Comparison of ENCODE assay signal across 7 mouse cellular contexts in genomic region chr7:80402651-80403321, GRCm38 (mm10). TPM values are rescaled to one million over a fixed set of nuclear protein-coding genes. Genes with fewer than 3 reads are reported as not detected.
DNase-seq lines count a peak whose midpoint lies in the region; ATAC-seq and TF ChIP-seq lines count a peak whose summit lies in the region.

No protein-coding gene starts in this region.

- TF ChIP-seq POLR2A in brain, embryonic 14.5 days (IDR thresholded peaks at IDR 0.05; ENCODE audit: borderline replicate concordance, extremely low read depth, insufficient read depth, insufficient read length, poor library complexity, severe bottlenecking) = no peak; the same call in none of the 2 replicates

- ATAC-seq in forebrain, embryonic 12.5 days (ENCODE audit: low FRiP score) = peak; percentile 76
- ATAC-seq in limb, embryonic 12.5 days (ENCODE audit: insufficient number of reproducible peaks, insufficient read depth, low FRiP score, low TSS enrichment, low read depth) = peak; percentile 34; the same call in 1 of the 2 replicates
- ATAC-seq in midbrain, embryonic 12.5 days (ENCODE audit: low FRiP score, low read depth) = peak; percentile 81

- peak overlapping the region; percentile 95 for H3K9ac ChIP-seq in forebrain, embryonic 12.5 days
- H3K9ac ChIP-seq in limb, embryonic 12.5 days (replicated peaks) = peak overlapping the region; percentile 92
- H3K9ac ChIP-seq in midbrain, embryonic 12.5 days (replicated peaks) = peak overlapping the region; percentile 96

- peaks cover 28% of the 10 kb centered on the region for H3K4me1 ChIP-seq in forebrain, embryonic 12.5 days
- H3K4me1 ChIP-seq in limb, embryonic 12.5 days (replicated peaks) = peaks cover 35% of the 10 kb centered on the region
- peaks cover 20% of the 10 kb centered on the region for H3K4me1 ChIP-seq in midbrain, embryonic 12.5 days

- H3K36me3 ChIP-seq in forebrain, embryonic 12.5 days (replicated peaks) = peaks cover 2% of the 10 kb centered on the region; the same call in 1 of the 2 replicates
- peaks cover 10% of the 10 kb centered on the region for H3K36me3 ChIP-seq in limb, embryonic 12.5 days
- H3K36me3 ChIP-seq in midbrain, embryonic 12.5 days = no peaks in the 10 kb centered on the region

- H3K9me3 ChIP-seq in forebrain, embryonic 12.5 days = no peaks in the 10 kb centered on the region
- no peaks in the 10 kb centered on the region for H3K9me3 ChIP-seq in limb, embryonic 12.5 days
- H3K9me3 ChIP-seq in midbrain, embryonic 12.5 days = no peaks in the 10 kb centered on the region

- H3K27me3 ChIP-seq in forebrain, embryonic 12.5 days = peaks cover 25% of the 10 kb centered on the region
- H3K27me3 ChIP-seq in limb, embryonic 12.5 days = peaks cover 17% of the 10 kb centered on the region
- H3K27me3 ChIP-seq in midbrain, embryonic 12.5 days = peaks cover 25% of the 10 kb centered on the region

- peak overlapping the region; percentile 97 for H3K4me2 ChIP-seq in forebrain, embryonic 12.5 days
- peak overlapping the region; percentile 91 for H3K4me2 ChIP-seq in limb, embryonic 12.5 days
- peak overlapping the region; percentile 97 for H3K4me2 ChIP-seq in midbrain, embryonic 12.5 days (replicated peaks)

- 1% methylated on average over 39 of the region's 92 CpGs for WGBS in forebrain, embryonic 12.5 days
- WGBS in limb, embryonic 12.5 days = under 1% methylated on average over 59 of the region's 92 CpGs
- WGBS in midbrain, embryonic 12.5 days = under 1% methylated on average over 45 of the region's 92 CpGs

- H3K4me3 ChIP-seq in forebrain, embryonic 12.5 days (replicated peaks) = peak overlapping the region; percentile 93
- H3K4me3 ChIP-seq in limb, embryonic 12.5 days (replicated peaks) = peak overlapping the region; percentile 95
- peak overlapping the region; percentile 97 for H3K4me3 ChIP-seq in midbrain, embryonic 12.5 days

- no peak for TF ChIP-seq CTCF in brain, embryonic 14.5 days (IDR thresholded peaks at IDR 0.05; ENCODE audit: borderline replicate concordance, extremely low read depth, insufficient read depth, insufficient read length)

- DNase-seq in Muller cell, postnatal 12 days (ENCODE audit: inconsistent ontology term) = peak; percentile 85
- peak; percentile 67 for DNase-seq in brain, embryonic 14.5 days (ENCODE audit: low read depth)
- peak; percentile 76 for DNase-seq in heart, postnatal 4 days
- peak; percentile 57 to 73 for DNase-seq in spleen, adult 18-20 months

- peak overlapping the region; percentile 77 for H3K27ac ChIP-seq in forebrain, embryonic 12.5 days
- peak overlapping the region; percentile 89 for H3K27ac ChIP-seq in limb, embryonic 12.5 days
- peak overlapping the region; percentile 68 for H3K27ac ChIP-seq in midbrain, embryonic 12.5 days (replicated peaks)

RNA-seq across cellular contexts. Expression of gene Furin, which starts 2.5 kb away (rescaled TPM):
- polyA plus RNA-seq in brain, embryonic 14.5 days (2012; rRNA removed) = 13.3 and 22.8 TPM in 2 replicates
- 3.3 and 4.3 TPM in 2 replicates for polyA plus RNA-seq in forebrain, embryonic 12.5 days (2016; fragmentation: Nextera tagmentation; extraction: Ambion mirVana)
- 100 to 1,000 TPM; 104 to 113 TPM for total RNA-seq in heart, postnatal 4 days (2021)
- 10.7 and 13.2 TPM in 2 replicates for polyA plus RNA-seq in limb, embryonic 12.5 days (2016; fragmentation: Nextera tagmentation; extraction: Ambion mirVana)
- 4.0 and 5.6 TPM in 2 replicates for polyA plus RNA-seq in midbrain, embryonic 12.5 days (2016; fragmentation: Nextera tagmentation; extraction: Ambion mirVana)

RNA-seq across cellular contexts. Expression of gene Fes, which starts 15.0 kb away (rescaled TPM):
- 7.1 and 8.0 TPM in 2 replicates for polyA plus RNA-seq in brain, embryonic 14.5 days (2012; rRNA removed)
- polyA plus RNA-seq in forebrain, embryonic 12.5 days (2016; fragmentation: Nextera tagmentation; extraction: Ambion mirVana) = 6.6 and 7.4 TPM in 2 replicates
- total RNA-seq in heart, postnatal 4 days (2021) = 10 to 100 TPM; 16.4 to 21.5 TPM
- polyA plus RNA-seq in limb, embryonic 12.5 days (2016; fragmentation: Nextera tagmentation; extraction: Ambion mirVana) = 10.2 and 11.0 TPM in 2 replicates
- 7.1 and 11.3 TPM in 2 replicates for polyA plus RNA-seq in midbrain, embryonic 12.5 days (2016; fragmentation: Nextera tagmentation; extraction: Ambion mirVana)

RNA-seq across cellular contexts. Expression of gene Man2a2, which starts 31.6 kb away (rescaled TPM):
- polyA plus RNA-seq in brain, embryonic 14.5 days (2012; rRNA removed) = 59.9 and 78.3 TPM in 2 replicates
- polyA plus RNA-seq in forebrain, embryonic 12.5 days (2016; fragmentation: Nextera tagmentation; extraction: Ambion mirVana) = 23.8 and 26.0 TPM in 2 replicates
- 10 to 100 TPM; 65.0 to 65.6 TPM for total RNA-seq in heart, postnatal 4 days (2021)
- 25.7 and 31.7 TPM in 2 replicates for polyA plus RNA-seq in limb, embryonic 12.5 days (2016; fragmentation: Nextera tagmentation; extraction: Ambion mirVana)
- 23.1 and 26.0 TPM in 2 replicates for polyA plus RNA-seq in midbrain, embryonic 12.5 days (2016; fragmentation: Nextera tagmentation; extraction: Ambion mirVana)

RNA-seq across cellular contexts. Expression of gene Hddc3, which starts 59.9 kb away (rescaled TPM):
- polyA plus RNA-seq in brain, embryonic 14.5 days (2012; rRNA removed) = 45.0 and 61.4 TPM in 2 replicates
- 24.4 and 28.3 TPM in 2 replicates for polyA plus RNA-seq in forebrain, embryonic 12.5 days (2016; fragmentation: Nextera tagmentation; extraction: Ambion mirVana)
- 10 to 100 TPM; 40.9 to 42.1 TPM for total RNA-seq in heart, postnatal 4 days (2021)
- 25.8 and 29.6 TPM in 2 replicates for polyA plus RNA-seq in limb, embryonic 12.5 days (2016; fragmentation: Nextera tagmentation; extraction: Ambion mirVana)
- polyA plus RNA-seq in midbrain, embryonic 12.5 days (2016; fragmentation: Nextera tagmentation; extraction: Ambion mirVana) = 24.3 and 24.8 TPM in 2 replicates

Comparison
In these comparisons a context has a peak if more than half of its experiments do, and no peak if none do; other contexts are left out.
1. Peak in every context shown above with its lines: DNase-seq, ATAC-seq, H3K4me3 ChIP-seq and H3K27ac ChIP-seq.